Mouse (Mus musculus): Measurements from ENCODE around the gene Mrpl45.

GRCm38 (mm10) chr11:97321197-97321596, 5.7 kb downstream of the Mrpl45 start:
- no peak for TF ChIP-seq CTCF (IDR thresholded peaks at IDR 0.05; ENCODE audit: control insufficient read depth, insufficient read depth, insufficient read length)
- TF ChIP-seq USF1 (IDR thresholded peaks at IDR 0.05; ENCODE audit: low read depth): no peak
- no peak for TF ChIP-seq MYOD1 (IDR thresholded peaks at IDR 0.05; ENCODE audit: control insufficient read depth, insufficient read length, low read depth)
- TF ChIP-seq CEBPB (IDR thresholded peaks at IDR 0.05; ENCODE audit: low read depth): no peak
- no peak for TF ChIP-seq MYOG (IDR thresholded peaks at IDR 0.05; ENCODE audit: control insufficient read depth, extremely low read depth, insufficient read length)
- TF ChIP-seq MAX (IDR thresholded peaks at IDR 0.05): no peak
- TF ChIP-seq FOSL1 (IDR thresholded peaks at IDR 0.05; ENCODE audit: insufficient read depth, low read length, poor library complexity, severe bottlenecking): no peak

All from C2C12 (cell line).